Mouse (Mus musculus): Measurements from ENCODE around the gene Ptpn23. TPM values are rescaled to one million over a fixed set of nuclear protein-coding genes. Genes with fewer than 3 reads are reported as not detected.

Gene Ptpn23
- polyA plus RNA-seq, 1 experiment, result 62.2 TPM

GRCm38 (mm10) chr9:110362337-110362736 is 45.7 kb downstream of the Ptpn23 start:
- Histone ChIP-seq H3K36me3 (replicated peaks; ENCODE audit: low read length) (peaks cover 74% of the 10 kb centered on the region), H3K9me3 (no peaks in the 10 kb centered on the region), H3K4me1 (peaks cover 26% of the 10 kb centered on the region), H3K27me3 (replicated peaks) (no peaks in the 10 kb centered on the region), H3K4me3 (replicated peaks) (no peak overlapping the region)
- TF ChIP-seq FLI1 (IDR thresholded peaks at IDR 0.05; ENCODE audit: low read length) (no peak), GATA1 (IDR thresholded peaks at IDR 0.05; ENCODE audit: borderline replicate concordance, low read length) (no peak)

- Histone ChIP-seq H3K27me3 (replicated peaks) (no peaks in the 10 kb centered on the region), H3K36me3 (replicated peaks; ENCODE audit: low read length) (peaks cover 76% of the 10 kb centered on the region), H3K4me3 (replicated peaks) (no peak overlapping the region), H3K4me1 (peaks cover 20% of the 10 kb centered on the region), H3K9me3 (no peaks in the 10 kb centered on the region)
- TF ChIP-seq FLI1 (IDR thresholded peaks at IDR 0.05; ENCODE audit: low read length) (no peak), GATA1 (IDR thresholded peaks at IDR 0.05; ENCODE audit: borderline replicate concordance, low read length) (no peak)
Measured at GRCm38 (mm10) chr9:110361299-110361698, 46.7 kb downstream of the Ptpn23 start.

GRCm38 (mm10) chr9:110358341-110358740 is 49.7 kb downstream of the Ptpn23 start:
- Histone ChIP-seq H3K4me1 (peaks cover 8% of the 10 kb centered on the region; the same call in 1 of the 2 replicates), H3K27me3 (replicated peaks) (no peaks in the 10 kb centered on the region), H3K36me3 (replicated peaks; ENCODE audit: low read length) (peaks cover 81% of the 10 kb centered on the region), H3K9me3 (no peaks in the 10 kb centered on the region), H3K4me3 (replicated peaks) (no peak overlapping the region)
- no peak for TF ChIP-seq GATA1 (IDR thresholded peaks at IDR 0.05; ENCODE audit: borderline replicate concordance, low read length)
- no peak for TF ChIP-seq FLI1 (IDR thresholded peaks at IDR 0.05; ENCODE audit: low read length)

GRCm38 (mm10) chr9:110351932-110352632 is 55.9 kb downstream of the Ptpn23 start:
- peaks cover 50% of the 10 kb centered on the region for H3K4me1 ChIP-seq
- H3K4me3 ChIP-seq (replicated peaks), result peak overlapping the region; percentile 74
- peaks cover 40% of the 10 kb centered on the region for H3K36me3 ChIP-seq (replicated peaks; ENCODE audit: low read length)
- no peak for TF ChIP-seq GATA1 (IDR thresholded peaks at IDR 0.05; ENCODE audit: borderline replicate concordance, low read length)
- no peak for TF ChIP-seq FLI1 (IDR thresholded peaks at IDR 0.05; ENCODE audit: low read length)
- no peaks in the 10 kb centered on the region for H3K27me3 ChIP-seq (replicated peaks)
- no peaks in the 10 kb centered on the region for H3K9me3 ChIP-seq

- H3K9me3 ChIP-seq, result no peaks in the 10 kb centered on the region
- H3K4me1 ChIP-seq, result peaks cover 50% of the 10 kb centered on the region
- no peaks in the 10 kb centered on the region for H3K27me3 ChIP-seq (replicated peaks)
- H3K4me3 ChIP-seq (replicated peaks), result no peak overlapping the region
- no peak for TF ChIP-seq GATA1 (IDR thresholded peaks at IDR 0.05; ENCODE audit: borderline replicate concordance, low read length)
- no peak for TF ChIP-seq FLI1 (IDR thresholded peaks at IDR 0.05; ENCODE audit: low read length)
- peaks cover 35% of the 10 kb centered on the region for H3K36me3 ChIP-seq (replicated peaks; ENCODE audit: low read length)
Measured at GRCm38 (mm10) chr9:110351350-110351749, 56.7 kb downstream of the Ptpn23 start.

- Histone ChIP-seq H3K4me1 (peaks cover 50% of the 10 kb centered on the region), H3K36me3 (replicated peaks; ENCODE audit: low read length) (peaks cover 28% of the 10 kb centered on the region), H3K9me3 (no peaks in the 10 kb centered on the region), H3K27me3 (replicated peaks) (no peaks in the 10 kb centered on the region), H3K4me3 (replicated peaks) (no peak overlapping the region)
- no peak for TF ChIP-seq FLI1 (IDR thresholded peaks at IDR 0.05; ENCODE audit: low read length)
- no peak for TF ChIP-seq GATA1 (IDR thresholded peaks at IDR 0.05; ENCODE audit: borderline replicate concordance, low read length)
Measured at GRCm38 (mm10) chr9:110350612-110351011, 57.4 kb downstream of the Ptpn23 start.

GRCm38 (mm10) chr9:110350188-110350587 is 57.8 kb downstream of the Ptpn23 start:
- Histone ChIP-seq H3K36me3 (replicated peaks; ENCODE audit: low read length) (peaks cover 24% of the 10 kb centered on the region), H3K4me3 (replicated peaks) (no peak overlapping the region), H3K4me1 (peaks cover 52% of the 10 kb centered on the region), H3K27me3 (replicated peaks) (no peaks in the 10 kb centered on the region), H3K9me3 (no peaks in the 10 kb centered on the region)
- no peak for TF ChIP-seq GATA1 (IDR thresholded peaks at IDR 0.05; ENCODE audit: borderline replicate concordance, low read length)
- TF ChIP-seq FLI1 (IDR thresholded peaks at IDR 0.05; ENCODE audit: low read length), result no peak

GRCm38 (mm10) chr9:110348899-110349298 is 59.1 kb downstream of the Ptpn23 start:
- Histone ChIP-seq H3K36me3 (replicated peaks; ENCODE audit: low read length) (peaks cover 12% of the 10 kb centered on the region), H3K4me1 (peaks cover 58% of the 10 kb centered on the region), H3K27me3 (replicated peaks) (no peaks in the 10 kb centered on the region), H3K4me3 (replicated peaks) (no peak overlapping the region), H3K9me3 (no peaks in the 10 kb centered on the region)
- TF ChIP-seq FLI1 (IDR thresholded peaks at IDR 0.05; ENCODE audit: low read length) (no peak), GATA1 (IDR thresholded peaks at IDR 0.05; ENCODE audit: borderline replicate concordance, low read length) (no peak)

GRCm38 (mm10) chr9:110345057-110345739 is 62.8 kb downstream of the Ptpn23 start:
- TF ChIP-seq GATA1 (IDR thresholded peaks at IDR 0.05; ENCODE audit: borderline replicate concordance, low read length), result no peak
- TF ChIP-seq FLI1 (IDR thresholded peaks at IDR 0.05; ENCODE audit: low read length), result no peak
- Histone ChIP-seq H3K27me3 (replicated peaks) (no peaks in the 10 kb centered on the region), H3K36me3 (replicated peaks; ENCODE audit: low read length) (no peaks in the 10 kb centered on the region), H3K9me3 (no peaks in the 10 kb centered on the region), H3K4me3 (replicated peaks) (no peak overlapping the region), H3K4me1 (peaks cover 47% of the 10 kb centered on the region)

GRCm38 (mm10) chr9:110343805-110344204 is 64.2 kb downstream of the Ptpn23 start:
- H3K36me3 ChIP-seq (replicated peaks; ENCODE audit: low read length), result no peaks in the 10 kb centered on the region
- no peak overlapping the region for H3K4me3 ChIP-seq (replicated peaks)
- H3K9me3 ChIP-seq, result no peaks in the 10 kb centered on the region
- no peaks in the 10 kb centered on the region for H3K27me3 ChIP-seq (replicated peaks)
- TF ChIP-seq GATA1 (IDR thresholded peaks at IDR 0.05; ENCODE audit: borderline replicate concordance, low read length), result no peak
- TF ChIP-seq FLI1 (IDR thresholded peaks at IDR 0.05; ENCODE audit: low read length), result no peak
- H3K4me1 ChIP-seq, result peaks cover 37% of the 10 kb centered on the region
